Mouse (Mus musculus): ENCODE measurements around the gene Slc39a1. TPM values are rescaled to one million over a fixed set of nuclear protein-coding genes. Genes with fewer than 3 reads are reported as not detected.
"Not testable (repeated sequence)": the region's sequence is repeated elsewhere in the genome, so short reads cannot be mapped to it uniquely, and the experiment has no call there.

The Slc39a1 gene
- total RNA-seq, 2 experiments from 2014 or later = 114 to 118 TPM

GRCm38 (mm10) chr3:90265932-90266741 lies 18.2 kb downstream of the Slc39a1 start:
- no peak for DNase-seq

GRCm38 (mm10) chr3:90266901-90267775 lies 19.2 kb downstream of the Slc39a1 start:
- DNase-seq = no peak

GRCm38 (mm10) chr3:90268190-90268589 lies 20.2 kb downstream of the Slc39a1 start:
- no peak for DNase-seq

- DNase-seq = no peak
Measured at GRCm38 (mm10) chr3:90268971-90269370, 21.0 kb downstream of the Slc39a1 start.

GRCm38 (mm10) chr3:90270784-90271183 lies 22.8 kb downstream of the Slc39a1 start:
- DNase-seq = no peak

GRCm38 (mm10) chr3:90272170-90272569 lies 24.2 kb downstream of the Slc39a1 start:
- no peak for DNase-seq

GRCm38 (mm10) chr3:90273855-90274254 lies 25.9 kb downstream of the Slc39a1 start:
- no peak for DNase-seq

- DNase-seq = no peak
Measured at GRCm38 (mm10) chr3:90275286-90275685, 27.3 kb downstream of the Slc39a1 start.

- no peak for DNase-seq
Measured at GRCm38 (mm10) chr3:90276858-90277257, 28.9 kb downstream of the Slc39a1 start.

GRCm38 (mm10) chr3:90277793-90278192 lies 29.8 kb downstream of the Slc39a1 start:
- DNase-seq = no peak

- DNase-seq = no peak
Measured at GRCm38 (mm10) chr3:90278211-90278610, 30.2 kb downstream of the Slc39a1 start.

- DNase-seq = no peak
Measured at GRCm38 (mm10) chr3:90279216-90279615, 31.2 kb downstream of the Slc39a1 start.

GRCm38 (mm10) chr3:90279743-90280142 lies 31.8 kb downstream of the Slc39a1 start:
- DNase-seq = no peak

GRCm38 (mm10) chr3:90280708-90281107 lies 32.7 kb downstream of the Slc39a1 start:
- no peak for DNase-seq

- DNase-seq = no peak
Measured at GRCm38 (mm10) chr3:90284150-90284549, 36.2 kb downstream of the Slc39a1 start.

- DNase-seq = not testable (repeated sequence)
Measured at GRCm38 (mm10) chr3:90289403-90289802, 41.4 kb downstream of the Slc39a1 start.

GRCm38 (mm10) chr3:90290602-90291001 lies 42.6 kb downstream of the Slc39a1 start:
- no peak for DNase-seq

GRCm38 (mm10) chr3:90291982-90292344 lies 44.0 kb downstream of the Slc39a1 start:
- DNase-seq = no peak

- DNase-seq = peak; percentile 98
Measured at GRCm38 (mm10) chr3:90292345-90293275, 44.6 kb downstream of the Slc39a1 start, which contains the start of gene Gatad2b. Gatad2b (plus strand) TSS chr3:90293178.

GRCm38 (mm10) chr3:90293352-90294063 lies 45.5 kb downstream of the Slc39a1 start:
- peak; percentile 85 for DNase-seq

GRCm38 (mm10) chr3:90294064-90294440 lies 46.1 kb downstream of the Slc39a1 start:
- peak; percentile 18 for DNase-seq

Data from adrenal gland, postnatal 10 days (tissue).